Mouse (Mus musculus) ES-E14 (cell line): Measurements from ENCODE around the gene Slc1a2. TPM values are rescaled to one million over a fixed set of nuclear protein-coding genes. Genes with fewer than 3 reads are reported as not detected.

ENCODE experiments used
- DNase-seq: peaks from one replicate; pipeline ENCODE4 v3.0.0-alpha.2; 2013; ENCODE audit warnings: low read depth, low spot score
- H3K27ac ChIP-seq: 2 replicates; pipeline ENCODE4 v1.5.1; 2012; ENCODE audit warnings: low read depth, mild to moderate bottlenecking, low read length, moderate library complexity, mixed read lengths; ENCODE audit not compliant: poor library complexity, insufficient read depth, severe bottlenecking
- H3K36me3 ChIP-seq: 2 replicates; pipeline ENCODE4 v1.6.1; 2012; ENCODE audit warnings: mild to moderate bottlenecking, low read length, moderate library complexity, mixed read lengths; ENCODE audit not compliant: control insufficient read depth, poor library complexity, insufficient read depth, severe bottlenecking
- H3K4me1 ChIP-seq, 2 experiments: fragments of 150-350 bp in 1 of 2; sonication (generic) in 1 of 2; 2 replicates each; pipeline ENCODE4 v1.6.1; 2012; ENCODE audit warnings: low read length in 2 of 2, mild to moderate bottlenecking in 1 of 2, mixed read lengths in 1 of 2; ENCODE audit not compliant: control insufficient read depth in 2 of 2, insufficient read depth in 2 of 2, poor library complexity in 1 of 2
- H3K4me3 ChIP-seq, 2 experiments: fragments of 150-350 bp in 1 of 2; sonication (generic) in 1 of 2; 2 replicates each; pipeline ENCODE4 v1.5.1; 2012; ENCODE audit warnings: low read length in 2 of 2, low read depth in 1 of 2, mild to moderate bottlenecking in 1 of 2, mixed read lengths in 1 of 2; ENCODE audit not compliant: insufficient read depth in 1 of 2, poor library complexity in 1 of 2, severe bottlenecking in 1 of 2
- H3K9ac ChIP-seq: 2 replicates; pipeline ENCODE4 v1.6.1; 2012; ENCODE audit warnings: low read depth, mild to moderate bottlenecking, low read length, mixed read lengths; ENCODE audit not compliant: poor library complexity, insufficient read depth, severe bottlenecking
- H3K9me3 ChIP-seq: fragments of 150-350 bp; sonication (generic); 2 replicates; pipeline ENCODE4 v1.6.1; 2012; ENCODE audit warnings: low read depth, mild to moderate bottlenecking, low read length; ENCODE audit not compliant: control insufficient read depth, insufficient read depth
- CHD2 ChIP-seq: IDR thresholded peaks from 2 replicates; pipeline ENCODE4 v1.6.1; 2014; ENCODE audit warnings: mild to moderate bottlenecking, low read depth, low read length, inconsistent platforms
- HCFC1 ChIP-seq: IDR thresholded peaks from 2 replicates; pipeline ENCODE4 v1.6.1; 2012; ENCODE audit warnings: low read length, inconsistent platforms, borderline replicate concordance; ENCODE audit not compliant: insufficient read depth
- MAFK ChIP-seq: IDR thresholded peaks from 2 replicates; pipeline ENCODE4 v1.6.1; 2014; ENCODE audit warnings: mild to moderate bottlenecking, low read depth, low read length, inconsistent platforms; ENCODE audit not compliant: insufficient read depth
- ZC3H11A ChIP-seq: IDR thresholded peaks from 2 replicates; pipeline ENCODE4 v1.6.1; 2012; ENCODE audit warnings: low read depth, mild to moderate bottlenecking, inconsistent platforms, low read length, borderline replicate concordance
- ZNF384 ChIP-seq: IDR thresholded peaks from 2 replicates; pipeline ENCODE4 v1.6.1; 2012; ENCODE audit warnings: low read depth, low read length, inconsistent platforms
- in situ Hi-C, 2 experiments: fragments of 600-800 bp; cut with MboI; formaldehyde crosslinking; loops; one replicate each; pipeline ENCODE4 v1.15.1; 2025; ENCODE audit warnings: low sequenced_read_pairs in 2 of 2, inconsistent platforms in 1 of 2; ENCODE audit not compliant: unreplicated experiment in 2 of 2
- total RNA-seq: library from RNA; depleted of rRNA; stranded (reverse); fragments of 300-350 nt; gene quantifications from 2 replicates; pipeline ENCODE4 v1.2.3, GENCODE M21; 2012

The Slc1a2 gene
- total RNA-seq, 1 experiment: 0.40 TPM

DNA sequence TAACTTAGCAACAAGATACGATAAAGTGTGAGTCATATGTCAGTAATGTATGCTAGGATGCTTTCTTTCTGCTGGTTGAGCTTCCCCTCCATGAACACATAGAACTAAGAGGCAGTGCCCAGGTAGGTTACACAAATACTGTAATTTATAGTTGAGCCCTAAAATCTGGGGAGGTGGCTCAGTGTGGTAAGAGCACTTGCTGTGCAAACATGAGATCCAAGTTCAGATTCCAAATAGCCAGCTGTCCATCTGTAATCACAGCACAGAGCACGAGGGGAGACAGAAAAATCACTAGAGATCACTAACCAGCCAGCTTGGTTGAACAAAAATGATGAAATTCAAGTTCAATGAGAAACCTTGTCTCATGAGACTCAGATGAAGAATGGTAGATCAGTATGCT is 63.4 kb downstream of the Slc1a2 start:
- in situ Hi-C loops: no loop called here
- TF ChIP-seq CHD2 (no peak), ZNF384 (no peak), ZC3H11A (no peak), HCFC1 (no peak), MAFK (no peak)
- DNase-seq: no peak
- Histone ChIP-seq H3K27ac (no peak overlapping the region), H3K4me3 (no peak overlapping the region), H3K9ac (no peak overlapping the region), H3K9me3 (no peaks in the 10 kb centered on the region), H3K36me3 (no peaks in the 10 kb centered on the region), H3K4me1 (no peaks in the 10 kb centered on the region)

DNA sequence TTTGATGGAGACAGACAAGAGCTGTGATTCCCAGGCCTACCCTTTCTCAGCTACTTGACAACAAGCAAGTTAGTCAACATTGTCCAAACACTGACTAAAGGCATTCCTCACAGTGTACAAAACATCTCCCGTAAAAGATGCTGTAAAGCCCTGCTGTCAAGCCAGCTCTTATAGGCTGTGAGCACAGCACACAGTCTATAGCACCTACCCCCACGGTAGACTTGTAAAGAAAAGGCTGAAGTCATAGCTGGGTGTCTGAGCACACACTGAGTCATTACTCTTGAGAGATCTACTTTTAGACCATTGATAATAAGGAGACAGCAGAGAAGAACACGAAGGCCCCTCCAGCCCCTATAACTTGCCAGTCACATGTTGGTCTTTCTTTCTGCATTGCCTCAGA is 66.6 kb downstream of the Slc1a2 start:
- H3K4me1 ChIP-seq: no peaks in the 10 kb centered on the region
- in situ Hi-C loops: no loop called here
- DNase-seq: no peak
- TF ChIP-seq CHD2 (no peak), MAFK (no peak), ZC3H11A (no peak), ZNF384 (no peak), HCFC1 (no peak)
- no peak overlapping the region for H3K27ac ChIP-seq
- no peak overlapping the region for H3K9ac ChIP-seq
- no peaks in the 10 kb centered on the region for H3K36me3 ChIP-seq
- no peaks in the 10 kb centered on the region for H3K9me3 ChIP-seq
- H3K4me3 ChIP-seq: no peak overlapping the region

GRCm38 (mm10) chr2:102730386-102730785 is 71.9 kb downstream of the Slc1a2 start:
- Histone ChIP-seq H3K4me3 (no peak overlapping the region), H3K36me3 (no peaks in the 10 kb centered on the region), H3K4me1 (no peaks in the 10 kb centered on the region), H3K9ac (no peak overlapping the region), H3K9me3 (no peaks in the 10 kb centered on the region), H3K27ac (no peak overlapping the region)
- no peak for TF ChIP-seq MAFK
- no peak for TF ChIP-seq ZNF384
- TF ChIP-seq CHD2: no peak
- no peak for TF ChIP-seq ZC3H11A
- TF ChIP-seq HCFC1: no peak
- DNase-seq: no peak
- in situ Hi-C loops: no loop called here

GRCm38 (mm10) chr2:102730788-102731187 is 72.3 kb downstream of the Slc1a2 start:
- Histone ChIP-seq H3K9me3 (no peaks in the 10 kb centered on the region), H3K4me3 (no peak overlapping the region), H3K27ac (no peak overlapping the region), H3K36me3 (no peaks in the 10 kb centered on the region), H3K9ac (no peak overlapping the region), H3K4me1 (no peaks in the 10 kb centered on the region)
- in situ Hi-C loops: no loop called here
- no peak for DNase-seq
- TF ChIP-seq CHD2 (no peak), MAFK (no peak), ZNF384 (no peak), HCFC1 (no peak), ZC3H11A (no peak)

- H3K9me3 ChIP-seq: no peaks in the 10 kb centered on the region
- TF ChIP-seq MAFK: no peak
- no peak for TF ChIP-seq HCFC1
- TF ChIP-seq ZC3H11A: no peak
- no peak for TF ChIP-seq ZNF384
- TF ChIP-seq CHD2: no peak
- H3K27ac ChIP-seq: no peak overlapping the region
- no peak overlapping the region for H3K4me3 ChIP-seq
- H3K36me3 ChIP-seq: no peaks in the 10 kb centered on the region
- H3K4me1 ChIP-seq: no peaks in the 10 kb centered on the region
- in situ Hi-C loops: no loop called here
- no peak overlapping the region for H3K9ac ChIP-seq
- DNase-seq: no peak
Measured at GRCm38 (mm10) chr2:102733128-102733527, 74.7 kb downstream of the Slc1a2 start.
